Mouse (Mus musculus) spleen, adult 2 months (tissue): Measurements from ENCODE around the gene Slc5a9.

ENCODE experiments used
- CTCF ChIP-seq: fragments of 200-500 bp; IDR thresholded peaks from 2 replicates; pipeline ENCODE4 v1.5.1; 2011; ENCODE audit warnings: mild to moderate bottlenecking, inconsistent platforms; ENCODE audit not compliant: insufficient read depth, insufficient read length, insufficient replicate concordance; ENCODE audit errors: extremely low read depth
- POLR2A ChIP-seq: fragments of 200-500 bp; IDR thresholded peaks from 2 replicates; pipeline ENCODE4 v1.6.1; 2011; ENCODE audit warnings: low read depth, low read length, inconsistent platforms

DNA sequence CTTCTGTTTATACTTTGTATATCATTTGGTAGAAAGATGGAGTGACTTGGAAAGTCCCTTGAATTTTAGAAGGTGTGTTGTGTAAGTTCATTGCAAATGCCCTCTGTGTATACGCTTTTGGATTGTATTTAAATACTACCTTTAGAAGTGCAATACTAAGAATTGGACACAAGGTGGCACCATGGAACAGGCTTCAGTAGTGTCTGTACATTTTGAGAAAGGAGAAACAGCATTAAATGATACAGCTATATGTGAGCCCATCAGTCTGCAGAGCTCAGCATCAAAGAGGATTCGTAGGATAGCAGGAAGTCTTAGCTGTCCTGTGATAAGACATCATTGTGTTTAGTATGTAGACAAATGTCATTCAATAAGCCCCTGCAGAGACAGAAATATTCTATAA lies 5.2 kb upstream of the Slc5a9 start:
- TF ChIP-seq POLR2A (no peak), CTCF (no peak)
